Mouse (Mus musculus): ENCODE measurements around the gene Bsg. TPM values are rescaled to one million over a fixed set of nuclear protein-coding genes. Genes with fewer than 3 reads are reported as not detected.

The Bsg gene
- total and polyA plus RNA-seq, 3 experiments = 308 to 872 (median 832) TPM

- DNase-seq (ENCODE audit: low spot score) (no peak), ATAC-seq (ENCODE audit: extremely low read depth, insufficient number of reproducible peaks, low FRiP score, poor library complexity, severe bottlenecking) (no peak)
- peak overlapping the region; percentile 84 for H3K4me3 ChIP-seq (ENCODE audit: low read depth, low read length)
- peaks cover 60% of the 10 kb centered on the region for H3K4me1 ChIP-seq (ENCODE audit: insufficient read depth, low read depth, low read length)
- H3K36me3 ChIP-seq (replicated peaks) = peaks cover 51% of the 10 kb centered on the region
- no peaks in the 10 kb centered on the region for H3K9me3 ChIP-seq (replicated peaks)
- TF ChIP-seq POLR2AphosphoS5 (IDR thresholded peaks at IDR 0.05; ENCODE audit: insufficient replicate concordance, low read depth, low read length) (no peak), CTCF (IDR thresholded peaks at IDR 0.05; ENCODE audit: low read depth, low read length) (no peak), GATA2 (IDR thresholded peaks at IDR 0.05; ENCODE audit: borderline replicate concordance, low read depth, low read length) (no peak), TAL1 (conservative IDR thresholded peaks at IDR 0.05; ENCODE audit: low read depth, low read length) (no peak), GATA1 (IDR thresholded peaks at IDR 0.05; ENCODE audit: borderline replicate concordance, low read length) (no peak)
- 0 out of 2 replicates have a peak, but pooled peaks cover 2% of the 10 kb centered on the region for H3K27me3 ChIP-seq (ENCODE audit: insufficient read depth, low read length)
Measured at GRCm38 (mm10) chr10:79704970-79705360, 674 bp downstream of the Bsg start.

- ATAC-seq (ENCODE audit: extremely low read depth, insufficient number of reproducible peaks, low FRiP score, poor library complexity, severe bottlenecking) (peak; percentile 87), DNase-seq (ENCODE audit: low spot score) (peak; percentile 88)
- no peak for TF ChIP-seq CTCF (IDR thresholded peaks at IDR 0.05; ENCODE audit: low read depth, low read length)
- peak; percentile 98 for TF ChIP-seq TAL1 (conservative IDR thresholded peaks at IDR 0.05; ENCODE audit: low read depth, low read length)
- no peak for TF ChIP-seq GATA2 (IDR thresholded peaks at IDR 0.05; ENCODE audit: borderline replicate concordance, low read depth, low read length)
- Histone ChIP-seq H3K4me3 (ENCODE audit: low read depth, low read length) (peak overlapping the region; percentile 84), H3K27me3 (ENCODE audit: insufficient read depth, low read length) (no peaks in the 10 kb centered on the region), H3K36me3 (replicated peaks) (peaks cover 61% of the 10 kb centered on the region), H3K9me3 (replicated peaks) (no peaks in the 10 kb centered on the region), H3K4me1 (ENCODE audit: insufficient read depth, low read depth, low read length) (peaks cover 70% of the 10 kb centered on the region)
Measured at GRCm38 (mm10) chr10:79705951-79706350, 1.7 kb downstream of the Bsg start.

- Histone ChIP-seq H3K9me3 (replicated peaks) (no peaks in the 10 kb centered on the region), H3K36me3 (replicated peaks) (peaks cover 67% of the 10 kb centered on the region), H3K27me3 (ENCODE audit: insufficient read depth, low read length) (no peaks in the 10 kb centered on the region), H3K4me1 (ENCODE audit: insufficient read depth, low read depth, low read length) (peaks cover 72% of the 10 kb centered on the region), H3K4me3 (ENCODE audit: low read depth, low read length) (peak overlapping the region; percentile 84)
- DNase-seq (ENCODE audit: low spot score) = no peak
- ATAC-seq (ENCODE audit: extremely low read depth, insufficient number of reproducible peaks, low FRiP score, poor library complexity, severe bottlenecking) = no peak
- TF ChIP-seq GATA2 (IDR thresholded peaks at IDR 0.05; ENCODE audit: borderline replicate concordance, low read depth, low read length) (no peak), GATA1 (IDR thresholded peaks at IDR 0.05; ENCODE audit: borderline replicate concordance, low read length) (no peak)
Measured at GRCm38 (mm10) chr10:79706406-79707094, 2.3 kb downstream of the Bsg start.

- Histone ChIP-seq H3K9me3 (replicated peaks) (no peaks in the 10 kb centered on the region), H3K36me3 (replicated peaks) (peaks cover 73% of the 10 kb centered on the region), H3K27me3 (ENCODE audit: insufficient read depth, low read length) (no peaks in the 10 kb centered on the region), H3K4me1 (ENCODE audit: insufficient read depth, low read depth, low read length) (peaks cover 79% of the 10 kb centered on the region), H3K4me3 (ENCODE audit: low read depth, low read length) (peak overlapping the region; percentile 84)
- TF ChIP-seq POLR2AphosphoS5 (IDR thresholded peaks at IDR 0.05; ENCODE audit: insufficient replicate concordance, low read depth, low read length) (no peak), GATA2 (IDR thresholded peaks at IDR 0.05; ENCODE audit: borderline replicate concordance, low read depth, low read length) (no peak), GATA1 (IDR thresholded peaks at IDR 0.05; ENCODE audit: borderline replicate concordance, low read length) (no peak), TAL1 (conservative IDR thresholded peaks at IDR 0.05; ENCODE audit: low read depth, low read length) (no peak), CTCF (IDR thresholded peaks at IDR 0.05; ENCODE audit: low read depth, low read length) (no peak)
- DNase-seq (ENCODE audit: low spot score) (no peak), ATAC-seq (ENCODE audit: extremely low read depth, insufficient number of reproducible peaks, low FRiP score, poor library complexity, severe bottlenecking) (no peak)
Measured at GRCm38 (mm10) chr10:79707162-79707561, 2.9 kb downstream of the Bsg start.

GRCm38 (mm10) chr10:79707759-79708158 lies 3.5 kb downstream of the Bsg start:
- DNase-seq (ENCODE audit: low spot score) (no peak), ATAC-seq (ENCODE audit: extremely low read depth, insufficient number of reproducible peaks, low FRiP score, poor library complexity, severe bottlenecking) (no peak)
- TF ChIP-seq GATA2 (IDR thresholded peaks at IDR 0.05; ENCODE audit: borderline replicate concordance, low read depth, low read length) (no peak), TAL1 (conservative IDR thresholded peaks at IDR 0.05; ENCODE audit: low read depth, low read length) (no peak), GATA1 (IDR thresholded peaks at IDR 0.05; ENCODE audit: borderline replicate concordance, low read length) (no peak), POLR2AphosphoS5 (IDR thresholded peaks at IDR 0.05; ENCODE audit: insufficient replicate concordance, low read depth, low read length) (no peak), CTCF (IDR thresholded peaks at IDR 0.05; ENCODE audit: low read depth, low read length) (no peak)
- no peaks in the 10 kb centered on the region for H3K9me3 ChIP-seq (replicated peaks)
- H3K4me1 ChIP-seq (ENCODE audit: insufficient read depth, low read depth, low read length) = peaks cover 84% of the 10 kb centered on the region
- H3K4me3 ChIP-seq (ENCODE audit: low read depth, low read length) = peak overlapping the region; percentile 84
- peaks cover 78% of the 10 kb centered on the region for H3K36me3 ChIP-seq (replicated peaks)
- no peaks in the 10 kb centered on the region for H3K27me3 ChIP-seq (ENCODE audit: insufficient read depth, low read length)

- Histone ChIP-seq H3K9me3 (replicated peaks) (no peaks in the 10 kb centered on the region), H3K36me3 (replicated peaks) (peaks cover 85% of the 10 kb centered on the region), H3K4me3 (ENCODE audit: low read depth, low read length) (peak overlapping the region; percentile 66), H3K4me1 (ENCODE audit: insufficient read depth, low read depth, low read length) (peaks cover 89% of the 10 kb centered on the region), H3K27me3 (ENCODE audit: insufficient read depth, low read length) (no peaks in the 10 kb centered on the region)
- no peak for ATAC-seq (ENCODE audit: extremely low read depth, insufficient number of reproducible peaks, low FRiP score, poor library complexity, severe bottlenecking)
- no peak for DNase-seq (ENCODE audit: low spot score)
- TF ChIP-seq GATA1 (IDR thresholded peaks at IDR 0.05; ENCODE audit: borderline replicate concordance, low read length) (no peak), TAL1 (conservative IDR thresholded peaks at IDR 0.05; ENCODE audit: low read depth, low read length) (no peak), GATA2 (IDR thresholded peaks at IDR 0.05; ENCODE audit: borderline replicate concordance, low read depth, low read length) (no peak), CTCF (IDR thresholded peaks at IDR 0.05; ENCODE audit: low read depth, low read length) (no peak), POLR2AphosphoS5 (IDR thresholded peaks at IDR 0.05; ENCODE audit: insufficient replicate concordance, low read depth, low read length) (no peak)
Measured at GRCm38 (mm10) chr10:79708668-79709067, 4.4 kb downstream of the Bsg start.
